Mouse (Mus musculus) gastrocnemius, adult 8-10 months (tissue): ENCODE results near the gene Gtf2f1. TPM values are rescaled to one million over a fixed set of nuclear protein-coding genes. Genes with fewer than 3 reads are reported as not detected.
"Not testable (repeated sequence)": the region's sequence is repeated elsewhere in the genome, so short reads cannot be mapped to it uniquely, and the experiment has no call there.

Experiments used
- DNase-seq, 2 experiments: peaks; one replicate each; pipeline ENCODE4 v3.0.0; 2022; ENCODE audit warnings: low spot score in 2 of 2
- total RNA-seq, 4 experiments: library from RNA; stranded (reverse); gene quantifications; 2 replicates each; pipeline ENCODE4 v1.2.4; 2022

The Gtf2f1 gene
- total RNA-seq = 10 to 100 TPM; 13.3 to 17.5 (median 15.5) TPM

GRCm38 (mm10) chr17:57011236-57012141 is at the start of gene Gtf2f1, which contains the start of gene Gm17949:
Gene Gtf2f1 (minus strand): TSS chr17:57011288.
Gene Gm17949 (plus strand): TSS chr17:57011469.
- peak; percentile 81 to 87 for DNase-seq

DNA sequence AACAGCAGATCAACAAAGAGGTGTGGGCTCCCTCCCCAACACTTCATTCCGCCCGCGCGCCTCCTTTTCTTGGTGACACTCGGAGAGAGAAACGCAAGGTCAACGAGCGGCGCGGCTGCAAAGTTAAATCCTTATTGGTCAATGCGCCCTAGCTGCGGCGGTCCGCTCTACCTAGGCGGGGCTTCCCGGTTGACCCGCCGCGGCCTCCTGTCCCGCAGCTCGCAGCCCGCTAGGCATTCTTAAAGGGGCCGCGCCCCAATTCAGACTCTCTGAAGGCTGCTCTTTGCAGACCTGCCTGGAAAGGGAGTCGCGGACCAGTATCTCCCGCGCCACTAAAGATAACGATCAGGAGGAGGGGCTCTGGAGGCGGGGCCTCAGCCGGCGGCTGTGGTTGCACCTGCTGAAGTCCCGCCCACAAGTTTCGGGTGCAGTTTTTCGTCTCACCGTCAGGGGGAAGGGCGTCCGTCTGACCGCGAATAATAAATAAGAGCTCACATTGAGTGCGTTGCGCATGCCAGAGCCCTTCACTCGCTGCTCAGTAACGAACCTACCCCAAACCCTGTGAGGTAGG is 49.2 kb upstream of the Gtf2f1 start:
- DNase-seq = peak; percentile 93

DNA sequence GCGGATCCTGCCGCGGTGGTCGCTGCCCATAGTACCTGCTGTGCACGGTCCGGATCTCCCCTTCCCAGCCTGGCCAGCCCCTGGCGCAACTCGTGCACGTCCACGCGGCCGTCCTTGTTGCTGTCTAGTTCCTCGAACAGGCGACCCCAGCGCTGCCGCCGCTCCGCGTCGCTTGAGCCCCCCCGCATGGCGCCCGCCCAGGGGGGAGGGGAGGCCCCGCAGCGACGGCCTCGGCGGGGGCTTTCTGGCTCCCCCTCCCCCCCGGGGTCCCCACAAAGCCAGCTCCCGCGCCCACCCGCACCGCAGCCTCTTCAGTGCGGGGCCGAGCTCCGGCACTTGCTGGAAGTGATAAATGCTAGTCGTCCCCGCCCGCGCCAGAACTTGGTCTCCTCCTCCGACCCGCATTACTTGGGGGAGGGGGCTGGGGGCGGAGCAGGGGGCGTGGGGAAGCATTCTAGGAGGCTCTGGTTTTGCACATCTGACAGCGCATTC is 48.4 kb upstream of the Gtf2f1 start, which contains the start of gene Slc25a23:
Slc25a23 (minus strand) TSS at position 378 of the 492 bp plus-strand sequence.
- peak; percentile 32 to 62 for DNase-seq

DNA sequence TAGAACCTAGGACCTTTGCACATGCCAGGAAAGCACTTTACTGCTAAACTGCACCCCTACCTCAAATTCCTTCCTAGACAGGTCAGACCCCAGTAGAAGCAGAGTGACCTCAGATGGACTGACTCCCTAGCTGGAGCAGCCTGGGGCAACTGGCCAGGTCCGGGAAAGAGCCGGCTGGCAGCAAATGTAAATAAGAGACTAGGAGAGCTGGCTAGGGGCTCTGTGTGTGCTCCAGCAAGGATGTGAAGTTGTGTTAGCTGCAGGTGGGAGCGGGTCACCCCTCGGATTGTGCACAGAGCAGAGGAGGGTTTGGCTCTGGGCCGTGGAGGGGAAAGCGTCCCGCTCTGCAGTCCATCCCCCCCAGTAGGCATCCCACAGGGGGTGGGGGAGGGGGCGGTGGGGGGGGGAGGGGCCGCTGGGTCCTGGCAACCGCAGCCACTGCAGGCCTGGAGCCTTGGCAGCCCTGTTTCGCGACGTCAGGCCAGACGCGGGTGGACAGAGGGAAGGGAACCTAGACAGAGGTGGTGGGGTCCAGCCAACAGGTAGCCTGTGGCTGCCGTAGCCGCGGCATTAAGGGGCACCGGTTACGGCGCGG is 47.9 kb upstream of the Gtf2f1 start, which contains the start of gene Crb3:
Crb3 (plus strand) TSS at position 215 of the 595 bp plus-strand sequence.
- peak; percentile 9 to 19 for DNase-seq

DNA sequence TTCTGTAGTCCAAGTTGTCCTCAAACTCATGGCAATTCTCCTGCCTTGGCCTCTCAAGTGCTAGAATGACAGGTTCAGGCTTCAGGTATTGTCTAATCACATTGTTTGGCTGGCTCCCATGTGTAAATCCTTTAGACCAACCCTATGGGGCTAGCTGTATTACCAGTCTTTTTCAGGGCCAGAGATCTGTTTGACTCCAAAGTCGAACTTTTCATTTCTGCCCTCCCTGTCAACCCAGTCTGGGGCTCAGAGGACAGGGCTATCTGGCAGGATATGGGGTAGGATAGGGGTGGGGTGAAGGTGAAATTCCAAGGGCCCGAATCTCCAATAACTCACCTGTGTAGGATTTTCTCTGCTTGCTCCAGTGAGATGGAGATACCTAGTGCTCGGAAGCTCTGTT is 45.2 kb upstream of the Gtf2f1 start:
- DNase-seq = no peak

DNA sequence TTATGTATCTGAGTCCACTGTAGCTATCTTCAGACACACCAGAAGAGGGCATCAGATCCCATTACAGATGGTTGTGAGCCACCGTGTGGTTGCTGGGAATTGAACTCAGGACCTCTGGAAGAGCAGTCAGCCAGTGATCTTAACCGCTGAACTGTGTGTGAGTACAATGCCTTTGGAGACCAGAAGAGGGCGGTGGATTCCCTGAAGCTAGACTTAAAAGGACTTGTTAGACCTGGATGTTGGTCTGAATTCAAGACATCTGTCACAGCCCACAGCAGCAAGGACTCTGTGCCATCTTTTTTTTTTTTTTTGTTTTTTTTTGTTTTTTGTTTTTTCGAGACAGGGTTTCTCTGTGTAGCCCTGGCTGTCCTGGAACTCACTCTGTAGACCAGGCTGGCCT is 40.6 kb upstream of the Gtf2f1 start:
- DNase-seq = not testable (repeated sequence)

GRCm38 (mm10) chr17:57048816-57049215 is 37.7 kb upstream of the Gtf2f1 start:
- DNase-seq = no peak

DNA sequence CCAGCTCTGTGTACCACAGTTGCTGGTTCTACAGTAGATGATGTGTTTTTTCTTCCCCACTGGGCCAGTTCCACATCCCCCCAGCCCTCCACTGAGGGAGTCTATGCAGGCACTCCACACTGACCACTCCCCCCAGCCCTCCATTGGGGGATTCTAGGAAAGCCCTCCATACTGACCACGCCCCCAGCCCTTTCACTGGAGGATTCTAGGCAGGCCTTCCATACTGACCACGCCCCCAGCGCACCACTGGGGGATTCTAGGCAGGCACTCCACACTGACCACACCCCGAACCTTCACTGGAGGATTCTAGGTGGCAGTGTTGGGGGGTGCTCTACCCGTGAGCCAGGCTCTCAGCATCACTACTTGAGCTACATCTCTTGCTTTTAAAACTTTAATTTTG is 36.3 kb upstream of the Gtf2f1 start:
- DNase-seq = no peak

DNA sequence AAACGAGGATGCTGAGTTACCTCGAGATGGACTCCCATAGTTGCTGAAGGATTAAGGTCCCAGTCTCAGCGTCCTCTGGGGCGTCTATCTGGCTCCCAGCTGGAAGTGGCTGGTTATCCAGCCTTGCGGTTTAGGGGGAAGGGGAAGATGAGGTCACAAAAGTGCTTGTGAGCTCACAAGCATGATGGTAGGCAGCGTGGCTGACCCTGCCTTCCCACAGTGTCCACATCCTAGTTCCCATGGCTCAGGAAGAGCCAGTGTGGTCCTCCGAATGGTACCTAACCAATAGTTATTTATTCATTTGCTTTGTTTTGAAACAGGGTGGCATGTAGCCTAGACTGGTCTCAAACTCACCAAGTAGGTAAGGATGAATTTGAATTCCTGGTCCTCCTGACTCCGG is 30.5 kb upstream of the Gtf2f1 start, which contains the start of gene Slc25a41:
Slc25a41 (minus strand) TSS at position 101 of the 400 bp plus-strand sequence.
- no peak for DNase-seq

DNA sequence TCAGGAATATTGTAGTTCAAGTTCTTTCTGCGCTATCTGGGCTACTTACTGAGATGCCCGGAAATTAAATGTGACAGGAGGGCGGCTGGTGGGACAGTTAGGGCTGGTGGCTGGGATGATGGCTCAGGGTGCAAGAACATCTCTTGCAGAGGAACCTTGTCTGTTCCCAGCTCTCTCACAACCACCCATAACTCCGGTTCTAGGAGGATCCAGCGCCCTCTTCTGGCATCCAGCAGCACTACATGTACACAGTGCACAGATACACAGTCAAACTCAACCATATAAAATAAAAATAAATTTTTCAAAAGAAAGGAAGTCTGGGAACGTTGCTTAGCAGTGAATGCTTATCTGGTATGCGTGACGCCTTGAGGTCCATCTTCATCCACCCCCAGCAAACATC is 27.9 kb upstream of the Gtf2f1 start:
- no peak for DNase-seq

DNA sequence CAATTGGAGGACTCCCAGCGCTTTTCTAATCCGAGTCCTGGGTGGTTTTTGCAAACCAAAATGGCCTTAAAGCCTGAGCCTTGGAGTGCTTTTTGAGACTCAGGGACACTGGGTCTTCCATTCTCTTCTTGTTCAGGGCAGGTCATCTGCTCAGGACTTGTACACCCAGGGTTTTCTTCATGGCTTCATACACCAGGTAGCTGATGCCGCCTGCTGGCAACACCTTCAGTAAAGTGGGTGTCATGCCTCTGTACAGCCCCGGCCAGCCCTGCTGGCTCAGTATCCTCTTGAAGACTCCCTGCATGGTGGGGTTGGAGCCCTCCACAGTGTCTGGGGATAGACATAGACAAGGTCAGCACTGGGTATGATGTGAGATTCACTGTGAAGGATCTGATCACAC is 21.8 kb upstream of the Gtf2f1 start:
- no peak for DNase-seq

- peak; percentile 100 for DNase-seq
These were observed 20.8 kb upstream of the Gtf2f1 start for GRCm38 (mm10) chr17:57031661-57032420.

DNA sequence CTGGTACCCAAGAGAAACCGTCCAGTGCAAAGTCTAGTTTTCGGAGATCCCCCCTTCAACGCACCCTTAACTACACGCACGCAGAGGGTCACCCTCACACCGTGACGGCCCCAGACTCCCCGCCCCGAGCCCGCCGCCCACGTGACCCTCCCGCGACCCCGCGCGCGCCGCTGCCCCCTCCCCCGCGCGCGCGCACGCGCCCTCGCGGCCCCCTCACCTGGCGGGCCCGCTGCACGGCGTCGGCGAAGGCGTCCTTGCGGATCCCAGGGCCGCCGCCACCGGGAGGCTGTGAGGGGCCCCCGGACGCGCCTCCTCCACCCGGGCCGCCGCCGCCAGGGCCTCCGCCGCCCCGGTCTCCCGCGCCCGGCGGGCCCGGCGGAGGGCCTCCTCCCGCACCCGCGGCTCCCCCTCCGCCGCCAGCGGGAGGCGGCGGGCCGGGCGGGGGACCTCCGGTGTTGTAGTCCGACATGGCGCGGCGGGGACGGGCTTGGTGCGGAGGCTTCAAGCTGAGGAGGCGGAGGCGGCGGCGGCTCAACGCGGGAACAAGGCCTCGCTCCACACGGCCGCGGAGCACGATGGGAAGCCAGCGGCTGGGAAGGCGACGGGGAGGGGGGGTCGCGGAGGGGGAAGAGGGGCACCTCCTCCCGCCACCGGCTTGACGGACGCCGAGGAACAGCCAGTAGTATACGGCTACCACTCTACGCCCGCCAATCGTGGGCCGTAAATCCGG is 20.0 kb upstream of the Gtf2f1 start, which contains the start of gene Khsrp:
Khsrp (minus strand) TSS at position 592 of the 730 bp plus-strand sequence.
- no peak for DNase-seq

DNA sequence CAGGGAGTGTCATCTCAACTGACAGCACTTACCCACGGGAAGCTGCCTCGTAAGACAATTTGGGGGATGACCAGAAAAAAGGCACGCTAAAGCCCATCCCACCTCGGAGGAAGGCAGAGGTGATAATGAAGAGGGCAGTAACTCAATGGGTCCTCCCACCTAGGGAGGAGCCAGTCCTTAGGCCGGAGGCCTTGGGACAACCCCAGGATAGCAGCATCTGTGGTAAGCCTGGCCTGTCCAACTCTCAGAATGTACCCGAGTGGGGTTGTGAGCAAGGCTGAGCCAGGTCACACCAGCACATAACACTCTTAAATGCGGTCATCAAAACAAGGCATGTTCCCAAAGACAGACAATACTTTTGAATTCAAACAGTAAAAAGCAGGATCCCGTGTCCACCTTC is 18.6 kb upstream of the Gtf2f1 start:
- DNase-seq = no peak

- no peak for DNase-seq
These were observed 16.4 kb upstream of the Gtf2f1 start for GRCm38 (mm10) chr17:57027471-57027870.

GRCm38 (mm10) chr17:57020960-57021359 is 9.9 kb upstream of the Gtf2f1 start:
- no peak for DNase-seq

- DNase-seq = no peak
These were observed 8.6 kb upstream of the Gtf2f1 start for GRCm38 (mm10) chr17:57019693-57020092.

DNA sequence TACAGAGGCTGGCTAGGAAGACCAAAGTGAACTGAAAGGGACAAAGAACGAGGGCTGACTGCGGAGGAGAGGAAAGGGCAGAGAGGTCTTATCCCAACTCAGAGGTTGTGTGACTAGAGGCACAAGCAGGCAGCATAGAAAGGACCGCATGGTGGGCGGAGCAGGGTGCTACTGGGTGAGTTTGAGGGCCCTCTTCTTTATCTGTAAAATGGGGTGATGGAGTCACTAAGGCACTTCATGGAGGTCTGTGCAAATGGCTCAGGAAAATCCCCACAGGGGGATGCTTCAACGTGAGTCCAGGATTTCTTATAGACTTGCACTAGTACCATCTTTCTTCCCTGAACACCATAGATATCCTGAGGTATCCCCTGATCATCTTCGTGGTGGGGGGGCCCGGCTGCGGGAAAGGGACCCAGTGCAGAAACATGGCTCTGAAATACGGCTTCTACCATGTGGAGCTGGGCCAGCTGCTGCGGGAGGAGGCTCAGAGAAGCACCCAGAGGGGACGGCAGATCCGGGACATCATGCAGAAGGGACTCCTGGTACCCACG is 1.2 kb upstream of the Gtf2f1 start:
- DNase-seq = no peak

DNA sequence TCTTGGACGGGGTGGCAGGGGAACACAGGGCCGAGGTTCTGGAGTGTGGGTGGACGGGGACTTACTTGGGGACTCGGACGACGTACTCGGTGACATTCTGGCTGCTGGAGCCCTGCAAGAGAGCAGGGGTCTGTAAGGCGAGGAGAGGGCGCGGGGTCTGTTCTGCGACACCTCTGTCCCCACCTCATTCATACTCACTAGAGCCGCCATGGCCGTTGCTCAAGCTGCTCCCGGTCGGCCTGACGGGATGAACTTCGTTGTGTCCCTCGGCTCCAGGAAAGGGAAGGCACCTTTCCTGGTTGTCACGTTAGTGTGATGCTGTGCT is 215 bp downstream of the Gtf2f1 start:
- no peak for DNase-seq
